Mouse (Mus musculus) Patski (cell line): Measurements from ENCODE around the gene Ier5l. TPM values are rescaled to one million over a fixed set of nuclear protein-coding genes. Genes with fewer than 3 reads are reported as not detected.

Experiments used
- ATAC-seq: fragments of 100-300 bp; one replicate; pipeline ENCODE4 v1.8.0; 2021
- CTCF ChIA-PET: fragments of 350-600 bp; sonication (Branson Sonifier 250); formaldehyde crosslinking; loops from one replicate; lab custom pipeline; 2022; ENCODE audit warnings: inconsistent platforms; lab: Charles Lee
- POLR2A ChIA-PET: fragments of 350-600 bp; sonication (Branson Sonifier 250); formaldehyde crosslinking; loops from one replicate; lab custom pipeline; 2022; ENCODE audit warnings: antibody characterized with exemption, inconsistent platforms; lab: Charles Lee
- DNase-seq: peaks from one replicate; pipeline ENCODE4 v3.0.0-alpha.2; 2011; ENCODE audit warnings: low read depth, low spot score
- H3K27me3 ChIP-seq: fragments of 371-371 bp; one replicate; pipeline ENCODE4 v1.5.1; 2021
- CTCF ChIP-seq: fragments of 100-300 bp; IDR thresholded peaks from one replicate; pipeline ENCODE4 v1.5.1; 2021
- in situ Hi-C: fragments of 300-500 bp; cut with MboI; formaldehyde crosslinking; loops from 3 replicates; pipeline ENCODE4 v1.11.1; 2018; ENCODE audit warnings: low pct_unique_long_range_greater_than_20kb, mixed read lengths
- polyA plus RNA-seq: library from polyadenylated mRNA; unstranded; gene quantifications from one replicate; pipeline ENCODE4 v1.2.3, GENCODE M21; 2021

Ier5l gene
- polyA plus RNA-seq, 1 experiment from 2014 or later = 70.7 TPM

- TF ChIP-seq CTCF = no peak
- CTCF ChIA-PET = interaction anchor here (1.2 kb wide), 1 partner anchor 13 kb away, joined by 3 read pairs; no protein-coding TSS in a partner anchor
- ATAC-seq (no peak), DNase-seq (no peak)
- in situ Hi-C loops = no loop called here
- POLR2A ChIA-PET = interaction anchor here (0.6 to 0.9 kb wide), 3 partner anchors 9 to 14 kb away, joined by 3 read pairs; no protein-coding TSS in a partner anchor
- no peaks in the 10 kb centered on the region for H3K27me3 ChIP-seq
Measured at GRCm38 (mm10) chr2:30456104-30456980, 17.7 kb downstream of the Ier5l start.

GRCm38 (mm10) chr2:30454587-30454986 is 19.4 kb downstream of the Ier5l start:
- DNase-seq (no peak), ATAC-seq (no peak)
- POLR2A ChIA-PET = interaction anchor here (0.6 to 1.0 kb wide), 2 partner anchors 13 to 254 kb away, joined by 4 read pairs; no protein-coding TSS in a partner anchor
- CTCF ChIA-PET = no interaction called here
- no peak for TF ChIP-seq CTCF
- in situ Hi-C loops = no loop called here
- no peaks in the 10 kb centered on the region for H3K27me3 ChIP-seq

GRCm38 (mm10) chr2:30453570-30453969 is 20.4 kb downstream of the Ier5l start:
- DNase-seq (no peak), ATAC-seq (no peak)
- CTCF ChIA-PET = no interaction called here
- in situ Hi-C loops = no loop called here
- POLR2A ChIA-PET = interaction anchor here (1.0 kb wide), 1 partner anchor 12 kb away, joined by 4 read pairs; no protein-coding TSS in a partner anchor
- H3K27me3 ChIP-seq = no peaks in the 10 kb centered on the region
- no peak for TF ChIP-seq CTCF

- CTCF ChIA-PET = no interaction called here
- POLR2A ChIA-PET = no interaction called here
- in situ Hi-C loops = no loop called here
- TF ChIP-seq CTCF = no peak
- no peak for ATAC-seq
- DNase-seq = no peak
- no peaks in the 10 kb centered on the region for H3K27me3 ChIP-seq
Measured at GRCm38 (mm10) chr2:30451525-30451924, 22.5 kb downstream of the Ier5l start.

GRCm38 (mm10) chr2:30450530-30450929 is 23.5 kb downstream of the Ier5l start:
- in situ Hi-C loops = no loop called here
- CTCF ChIA-PET = no interaction called here

GRCm38 (mm10) chr2:30448371-30448770 is 25.6 kb downstream of the Ier5l start:
- no peak for TF ChIP-seq CTCF
- in situ Hi-C loops = no loop called here
- no peak for ATAC-seq
- ChIA-PET CTCF (interaction anchor here (1.7 kb wide), 1 partner anchor 12 kb away, joined by 5 read pairs; no protein-coding TSS in a partner anchor), POLR2A (interaction anchor here (1.5 kb wide), 1 partner anchor 21 kb away, joined by 3 read pairs; no protein-coding TSS in a partner anchor)
- DNase-seq = no peak
- no peaks in the 10 kb centered on the region for H3K27me3 ChIP-seq

More at GRCm38 (mm10) chr2:30450530-30450929, 23.5 kb downstream of the Ier5l start:
- DNase-seq = no peak
- TF ChIP-seq CTCF = no peak
- POLR2A ChIA-PET = interaction anchor here (0.6 to 1.3 kb wide), 3 partner anchors 9 to 20 kb away, joined by 3 to 5 read pairs (median 4); no protein-coding TSS in a partner anchor
- no peak for ATAC-seq
- H3K27me3 ChIP-seq = no peaks in the 10 kb centered on the region

- DNase-seq (no peak), ATAC-seq (no peak)
- in situ Hi-C loops = no loop called here
- no peak for TF ChIP-seq CTCF
- POLR2A ChIA-PET = interaction anchor here (0.6 to 1.1 kb wide), 3 partner anchors 9 to 26 kb away, joined by 3 read pairs; no protein-coding TSS in a partner anchor
- CTCF ChIA-PET = interaction anchor here (1.7 to 1.8 kb wide), 2 partner anchors 11 kb away, joined by 5 read pairs; no protein-coding TSS in a partner anchor
- H3K27me3 ChIP-seq = no peaks in the 10 kb centered on the region
Measured at GRCm38 (mm10) chr2:30446891-30447826, 26.9 kb downstream of the Ier5l start.

- in situ Hi-C loops = no loop called here
- ChIA-PET CTCF (interaction anchor here (1.4 to 2.9 kb wide), 4 partner anchors 13 to 25 kb away, joined by 3 to 10 read pairs (median 5); no protein-coding TSS in a partner anchor), POLR2A (interaction anchor here (0.6 to 2.3 kb wide), 9 partner anchors 9 to 349 kb away, joined by 3 to 12 read pairs (median 4); no protein-coding TSS in a partner anchor)
- ATAC-seq (peak; percentile 55), DNase-seq (peak; percentile 51)
- H3K27me3 ChIP-seq = no peaks in the 10 kb centered on the region
- TF ChIP-seq CTCF = no peak
Measured at GRCm38 (mm10) chr2:30445312-30445711, 28.7 kb downstream of the Ier5l start.

- ATAC-seq = no peak
- CTCF ChIA-PET = interaction anchor here (1.4 to 2.9 kb wide), 3 partner anchors 14 to 26 kb away, joined by 3 to 10 read pairs (median 6); no protein-coding TSS in a partner anchor
- in situ Hi-C loops = no loop called here
- DNase-seq = no peak
- TF ChIP-seq CTCF = no peak
- H3K27me3 ChIP-seq = no peaks in the 10 kb centered on the region
- POLR2A ChIA-PET = interaction anchor here (1.1 to 2.3 kb wide), 5 partner anchors 14 to 350 kb away, joined by 3 to 12 read pairs (median 3); no protein-coding TSS in a partner anchor
Measured at GRCm38 (mm10) chr2:30444450-30444849, 29.6 kb downstream of the Ier5l start.
